Mouse (Mus musculus) heart, postnatal 14 days (tissue): ENCODE measurements around the gene Arhgef7. TPM values are rescaled to one million over a fixed set of nuclear protein-coding genes. Genes with fewer than 3 reads are reported as not detected.

Source experiments
- DNase-seq, 2 experiments: peaks; one replicate each; pipeline ENCODE4 v3.0.0; 2021 to 2022
- intact Hi-C: fragments of 180-260 bp; cut with DNase I; formaldehyde crosslinking; loops from one replicate; pipeline ENCODE4 v1.15.1; 2025
- long read RNA-seq, 2 experiments: library from polyadenylated mRNA; stranded (forward); transcript quantifications; one replicate each; pipeline ENCODE4 v2.0.0; 2021
- total RNA-seq, 2 experiments: library from RNA; stranded (reverse); gene quantifications; 2 replicates each; pipeline ENCODE4 v1.2.3; 2021

The Arhgef7 gene
- 100 to 1,000 TPM; 139 to 157 TPM for total RNA-seq
- long read RNA-seq, experiment 1, partial matches to known transcripts, result 17 of 39 reads
- long read RNA-seq, experiment 1, other reads (novel, unspliced or antisense), result 22 of 39 reads
- long read RNA-seq, experiment 2, full-length matches to known transcripts, result 4 of 50 reads
- long read RNA-seq, experiment 2, partial matches to known transcripts, result 9 of 50 reads
- long read RNA-seq, experiment 2, other reads (novel, unspliced or antisense), result 37 of 50 reads

- peak; percentile 71 to 79 for DNase-seq
- intact Hi-C loops, result no loop called here
Observed at GRCm38 (mm10) chr8:11727651-11728481, at the start of gene Arhgef7. Gene Arhgef7, plus strand, starts transcription at chr8:11727721.

- no peak for DNase-seq
- intact Hi-C loops, result no loop called here
Observed at GRCm38 (mm10) chr8:11684558-11684957, 43.0 kb upstream of the Arhgef7 start.

DNA sequence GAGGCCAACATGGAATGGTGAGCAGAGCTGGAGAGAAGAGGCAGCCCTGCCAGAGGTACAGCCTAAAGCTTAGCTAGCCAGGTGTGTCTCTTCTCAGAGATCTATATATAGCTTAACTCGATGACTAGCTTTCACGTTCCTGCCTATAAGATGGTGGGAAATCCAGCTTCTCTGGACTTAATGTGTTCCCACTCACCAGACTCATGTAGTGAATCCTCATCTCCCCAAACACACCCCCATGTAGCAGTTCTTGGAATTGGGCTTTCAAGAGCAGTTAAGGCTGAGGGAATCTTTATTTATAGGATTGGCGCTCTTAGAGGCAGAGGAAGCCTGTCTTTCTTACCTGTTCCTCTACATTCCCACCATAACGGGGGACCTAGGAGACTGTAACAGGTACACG lies 40.3 kb upstream of the Arhgef7 start:
- no peak for DNase-seq
- intact Hi-C loops, result no loop called here

- no peak for DNase-seq
- intact Hi-C loops, result no loop called here
Observed at GRCm38 (mm10) chr8:11689945-11690344, 37.6 kb upstream of the Arhgef7 start.

- intact Hi-C loops, result no loop called here
- no peak for DNase-seq
Observed at GRCm38 (mm10) chr8:11691284-11691683, 36.2 kb upstream of the Arhgef7 start.

- DNase-seq, result peak in 1 of 2 experiments; percentile 33
- intact Hi-C loops, result no loop called here
Observed at GRCm38 (mm10) chr8:11691761-11692160, 35.8 kb upstream of the Arhgef7 start.

DNA sequence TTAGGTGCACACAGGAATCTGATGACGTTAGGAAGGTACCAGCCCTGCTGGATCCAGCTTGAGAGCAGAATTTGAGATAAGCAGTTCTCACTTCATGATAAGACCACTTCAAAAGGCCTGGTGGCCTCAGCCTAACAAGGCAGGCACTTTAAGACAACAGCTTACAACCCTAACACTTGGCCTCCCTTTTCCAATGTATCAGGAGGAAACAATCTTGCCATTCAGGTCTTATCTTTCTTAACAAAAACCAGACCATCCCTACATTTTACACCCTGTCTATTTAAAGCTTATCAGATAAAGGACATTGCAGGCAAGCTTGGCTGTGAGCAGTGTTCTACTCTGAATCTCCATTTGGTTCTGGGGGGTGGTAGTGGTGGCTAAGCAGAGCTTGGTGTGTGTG lies 35.1 kb upstream of the Arhgef7 start:
- intact Hi-C loops, result no loop called here
- DNase-seq, result no peak

- no peak for DNase-seq
- intact Hi-C loops, result no loop called here
Observed at GRCm38 (mm10) chr8:11693972-11694371, 33.5 kb upstream of the Arhgef7 start.

- no peak for DNase-seq
Observed at GRCm38 (mm10) chr8:11696176-11696575, 31.3 kb upstream of the Arhgef7 start.

DNA sequence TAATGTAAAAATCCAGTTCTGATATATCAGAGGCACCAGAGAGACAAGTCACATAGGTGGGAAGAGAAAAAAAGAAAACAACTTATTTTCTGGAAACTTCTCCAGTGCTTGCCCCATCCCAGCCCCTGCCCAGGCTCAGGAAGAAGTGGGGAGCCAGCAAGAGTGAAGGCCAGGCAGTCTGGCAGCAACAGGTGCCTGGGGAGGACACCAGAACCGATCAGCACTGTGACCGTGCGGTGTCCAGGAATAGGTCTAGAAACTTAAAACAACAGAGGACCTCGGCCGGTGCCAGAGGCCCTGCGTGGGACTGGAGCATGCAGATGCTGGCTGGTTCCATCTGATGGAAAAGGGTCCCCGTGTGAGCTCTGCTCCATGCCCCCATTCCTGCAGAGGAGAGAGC lies 30.1 kb upstream of the Arhgef7 start:
- DNase-seq, result no peak
- intact Hi-C loops, result no loop called here

More at GRCm38 (mm10) chr8:11696176-11696575, 31.3 kb upstream of the Arhgef7 start:
- intact Hi-C loops, result no loop called here

DNA sequence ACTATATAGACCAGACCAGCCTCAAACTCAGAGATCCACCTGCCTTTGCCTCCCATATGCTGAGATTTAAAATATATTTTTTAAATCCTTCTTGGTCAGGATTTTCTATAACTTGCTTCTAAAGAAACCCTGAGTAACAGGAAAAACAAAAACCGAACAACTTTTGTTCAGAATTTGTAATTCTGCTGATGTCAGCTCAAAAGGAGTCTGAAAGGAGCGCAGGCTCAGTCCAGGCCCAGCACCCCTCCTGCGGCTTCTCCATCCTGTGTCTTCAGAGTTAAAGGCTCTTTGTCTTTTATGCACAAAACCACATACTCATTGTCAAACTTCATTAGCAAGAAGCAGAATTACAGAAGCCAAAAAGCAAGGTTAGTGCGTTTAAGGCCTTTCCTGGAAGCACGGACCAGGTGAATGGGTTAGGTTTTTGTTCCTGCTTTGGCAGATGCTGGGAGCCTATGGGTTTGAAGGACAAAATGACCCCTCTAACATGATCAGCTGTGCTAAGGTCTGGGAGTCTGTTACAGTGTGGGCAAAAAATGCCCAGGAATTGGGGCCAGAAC lies 28.0 kb upstream of the Arhgef7 start:
- intact Hi-C loops, result loop anchor here (2.0 to 5.0 kb wide), 4 partner anchors 63 to 193 kb away; no protein-coding TSS in a partner anchor

GRCm38 (mm10) chr8:11700060-11701032 lies 27.2 kb upstream of the Arhgef7 start:
- intact Hi-C loops, result loop anchor here (2.0 to 5.0 kb wide), 3 partner anchors 83 to 194 kb away; no protein-coding TSS in a partner anchor
- DNase-seq, result peak; percentile 86 to 91

More for the DNA sequence above, 28.0 kb upstream of the Arhgef7 start:
- no peak for DNase-seq

DNA sequence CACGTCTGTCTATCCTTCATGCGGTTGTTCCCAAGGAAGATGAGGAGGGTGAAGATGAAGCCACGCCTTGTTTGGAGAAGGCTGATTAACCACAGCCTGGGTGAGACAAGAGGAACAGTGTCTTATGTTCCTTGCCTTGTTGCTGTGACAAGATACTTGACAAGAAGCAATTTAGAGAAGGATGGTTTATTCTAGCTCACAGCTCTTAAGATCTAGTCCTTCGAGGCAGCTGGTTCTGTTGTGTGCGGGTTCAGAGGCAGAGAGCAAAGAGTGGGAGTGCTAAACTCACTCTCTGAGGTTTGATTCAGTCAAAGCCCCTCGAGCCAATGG lies 26.5 kb upstream of the Arhgef7 start, which contains the start of gene 1700016D06Rik:
Gene 1700016D06Rik (minus strand): TSS at position 31 of the 330 bp plus-strand sequence.
- intact Hi-C loops, result loop anchor here (2.0 to 5.0 kb wide), 3 partner anchors 84 to 194 kb away; no protein-coding TSS in a partner anchor
- no peak for DNase-seq

DNA sequence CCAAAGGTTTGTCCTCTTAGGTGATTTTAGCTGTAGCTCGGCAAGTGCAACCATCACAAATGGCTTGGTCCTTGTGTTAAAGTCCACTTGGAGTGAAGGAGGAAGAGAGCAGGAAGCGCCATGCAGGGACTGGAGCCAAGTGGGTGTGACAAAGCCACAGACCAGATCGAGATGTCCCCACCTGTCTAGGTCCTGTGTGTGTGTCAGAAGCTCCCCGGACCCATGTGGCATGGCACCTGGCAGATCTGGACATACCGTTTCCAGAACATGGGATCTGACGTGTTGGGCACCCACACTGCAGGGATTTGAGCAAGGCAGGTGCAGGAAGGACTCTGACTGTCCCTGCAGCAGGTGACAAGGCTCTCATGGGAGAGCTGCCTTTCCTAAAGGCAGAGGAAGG lies 26.1 kb upstream of the Arhgef7 start:
- no peak for DNase-seq
- intact Hi-C loops, result loop anchor here (2.0 to 5.0 kb wide), 3 partner anchors 84 to 195 kb away; no protein-coding TSS in a partner anchor

GRCm38 (mm10) chr8:11703789-11704188 lies 23.7 kb upstream of the Arhgef7 start:
- intact Hi-C loops, result loop anchor here (5.0 kb wide), 2 partner anchors 86 to 161 kb away; no protein-coding TSS in a partner anchor
- no peak for DNase-seq

DNA sequence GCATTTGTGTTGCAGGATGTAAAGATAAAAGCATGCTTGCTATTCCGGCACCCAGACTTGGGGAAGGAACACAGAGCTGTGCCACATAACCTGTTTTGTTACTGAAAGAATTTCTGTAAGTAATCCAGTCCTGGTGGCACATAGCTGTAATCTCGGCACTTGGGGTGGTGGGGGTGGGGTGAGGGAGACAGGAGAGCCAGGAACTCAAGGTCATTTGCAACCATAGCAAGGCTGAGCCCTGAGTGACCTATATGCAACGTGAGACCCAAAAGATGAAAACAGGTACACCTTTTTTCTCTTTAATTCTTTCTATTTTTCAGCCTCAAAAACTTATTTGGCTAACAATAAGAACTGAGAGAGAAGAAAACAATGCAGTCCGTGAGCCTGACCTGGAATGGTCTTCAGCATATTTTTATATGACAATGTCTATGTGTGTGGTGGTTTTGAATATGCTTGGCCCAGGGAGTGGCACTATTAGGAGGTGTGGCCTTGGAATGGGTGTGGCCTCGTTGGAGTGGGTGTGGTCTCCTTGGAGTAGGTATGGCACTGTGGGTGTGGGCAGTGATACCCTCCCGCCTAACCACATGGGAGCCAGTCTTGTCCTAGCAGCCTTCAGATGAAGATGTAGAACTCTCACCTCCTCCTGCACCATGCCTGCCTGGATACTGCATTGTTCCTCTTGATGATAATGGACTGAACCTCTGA lies 22.7 kb upstream of the Arhgef7 start:
- intact Hi-C loops, result loop anchor here (5.0 kb wide), 2 partner anchors 88 to 163 kb away; no protein-coding TSS in a partner anchor
- no peak for DNase-seq

- peak; percentile 51 to 63 for DNase-seq
- intact Hi-C loops, result no loop called here
Observed at GRCm38 (mm10) chr8:11705818-11706217, 21.7 kb upstream of the Arhgef7 start.

GRCm38 (mm10) chr8:11707701-11708100 lies 19.8 kb upstream of the Arhgef7 start:
- intact Hi-C loops, result no loop called here
- DNase-seq, result peak in 1 of 2 experiments; percentile 42

- intact Hi-C loops, result no loop called here
- no peak for DNase-seq
Observed at GRCm38 (mm10) chr8:11708815-11709214, 18.7 kb upstream of the Arhgef7 start.
